ENCODE assay signal across 28 mouse cellular contexts in the genomic region with DNA sequence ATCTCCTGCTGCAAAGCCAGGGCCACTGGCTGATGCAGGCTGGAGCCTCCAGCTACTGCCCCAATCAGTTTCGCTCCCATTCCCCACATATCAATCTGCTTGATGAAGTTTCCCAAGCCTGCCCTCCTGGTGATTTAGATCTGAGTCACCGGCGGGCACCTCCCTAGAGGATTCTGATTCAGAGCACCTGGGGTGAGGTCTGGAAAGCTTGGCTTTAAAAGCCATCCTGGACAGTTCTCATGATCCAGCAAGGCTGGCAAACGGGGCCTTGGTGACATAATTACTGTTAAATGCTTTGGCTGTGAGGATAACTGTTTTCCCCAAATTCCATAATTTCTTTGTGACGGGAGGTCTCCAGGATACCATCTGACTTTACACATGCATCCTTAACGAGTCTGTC. TPM values are rescaled to one million over a fixed set of nuclear protein-coding genes. Genes with fewer than 3 reads are reported as not detected.
DNase-seq lines count a peak whose midpoint lies in the region; ATAC-seq lines count a peak whose summit lies in the region.
"Had no signal": no experiment of that assay in that cellular context is flagged by ENCODE, and none has a peak within 500 bp of the region (broad histone marks: within the 10 kb centered on the region; RNA-seq: fewer than 3 reads in every experiment).

No protein-coding gene starts in this region.

- H3K4me3 ChIP-seq in neural tube, embryonic 11.5 days (ENCODE audit: low read depth, low read length): no peak overlapping the region
- H3K4me3 ChIP-seq: embryonic facial prominence, embryonic 12.5 days; forebrain, embryonic 10.5 days; forebrain, embryonic 15.5 days; hindbrain, embryonic 10.5 days; midbrain, embryonic 10.5 days; midbrain, embryonic 15.5 days had no signal

- no peaks in the 10 kb centered on the region for H3K9me3 ChIP-seq in neural tube, embryonic 11.5 days (ENCODE audit: control insufficient read depth, low read length)
- H3K9me3 ChIP-seq: embryonic facial prominence, embryonic 12.5 days; forebrain, embryonic 10.5 days; forebrain, embryonic 15.5 days; hindbrain, embryonic 10.5 days; midbrain, embryonic 10.5 days; midbrain, embryonic 15.5 days had no signal

- no peaks in the 10 kb centered on the region for H3K27me3 ChIP-seq in neural tube, embryonic 11.5 days (ENCODE audit: control insufficient read depth, insufficient read depth, low read length)
- H3K27me3 ChIP-seq: embryonic facial prominence, embryonic 12.5 days; forebrain, embryonic 15.5 days; midbrain, embryonic 15.5 days had no signal

- H3K27ac ChIP-seq in neural tube, embryonic 11.5 days (ENCODE audit: low read depth, low read length): no peak overlapping the region
- H3K27ac ChIP-seq: embryonic facial prominence, embryonic 12.5 days; forebrain, embryonic 10.5 days; forebrain, embryonic 15.5 days; hindbrain, embryonic 10.5 days; liver, embryonic 14.5 days; macrophage; midbrain, embryonic 10.5 days; midbrain, embryonic 15.5 days had no signal

- 32% methylated on average over 6 of the region's 6 CpGs for WGBS in neural tube, embryonic 11.5 days

- H3K4me2 ChIP-seq in neural tube, embryonic 11.5 days (ENCODE audit: low read depth): no peak overlapping the region
- H3K4me2 ChIP-seq: embryonic facial prominence, embryonic 12.5 days; forebrain, embryonic 15.5 days; midbrain, embryonic 15.5 days had no signal

- H3K9ac ChIP-seq in neural tube, embryonic 11.5 days (ENCODE audit: low read length): no peak overlapping the region
- H3K9ac ChIP-seq: embryonic facial prominence, embryonic 12.5 days; forebrain, embryonic 15.5 days; liver, embryonic 14.5 days; midbrain, embryonic 15.5 days had no signal

- no peak for ATAC-seq in CD4-positive, CD25-positive, alpha-beta regulatory T cell, adult 4 months
- ATAC-seq in neural tube, embryonic 11.5 days (ENCODE audit: insufficient read depth, low FRiP score, low TSS enrichment): peak; percentile 45; the same call in 1 of the 2 replicates
- ATAC-seq: forebrain, embryonic 15.5 days; intestine, postnatal 0 days; midbrain, embryonic 15.5 days had no signal

- DNase-seq in CD4-positive, CD25-positive, alpha-beta regulatory T cell, adult 2 months (ENCODE audit: low read depth, low spot score): peak; percentile 36
- DNase-seq in heart, adult 11 months: peak; percentile 65
- no peak for DNase-seq in heart, adult 8-10 months (ENCODE audit: low spot score)
- peak; percentile 53 for DNase-seq in 3T3-L1 (ENCODE audit: low read depth, low spot score)
- DNase-seq in neural tube, embryonic 11.5 days (ENCODE audit: low spot score): no peak
- DNase-seq in gastrocnemius, postnatal 25 days: no peak
- DNase-seq: adrenal gland, postnatal 10 days; cerebellum, adult 11 months; cerebellum, adult 9-10 months; gastrocnemius, adult 2 months; heart, postnatal 14 days; kidney, adult 9 months; kidney, postnatal 10 days; liver; lung, adult 2 months; lung, postnatal 10 days; retina, postnatal 1 day; right cerebral cortex, postnatal 14 days had no signal

- no peaks in the 10 kb centered on the region for H3K36me3 ChIP-seq in neural tube, embryonic 11.5 days (ENCODE audit: control insufficient read depth, insufficient read depth, low read length)
- H3K36me3 ChIP-seq: embryonic facial prominence, embryonic 12.5 days; forebrain, embryonic 10.5 days; forebrain, embryonic 15.5 days; hindbrain, embryonic 10.5 days; midbrain, embryonic 10.5 days; midbrain, embryonic 15.5 days had no signal

- H3K4me1 ChIP-seq in neural tube, embryonic 11.5 days (ENCODE audit: control insufficient read depth, insufficient read depth, low read length): no peaks in the 10 kb centered on the region; the same call in 1 of the 2 replicates
- H3K4me1 ChIP-seq: embryonic facial prominence, embryonic 12.5 days; forebrain, embryonic 15.5 days had no signal

RNA-seq across cellular contexts. Expression of a gene that starts 29.0 kb away (rescaled TPM):
- 100 to 1,000 TPM; 591 to 626 TPM for polyA plus RNA-seq in CD4-positive, CD25-positive, alpha-beta regulatory T cell, adult 4 months (2017; shearing (Covaris generic))
- total RNA-seq in heart, adult 8-10 months (2022): 1 to 10 TPM; 5.8 to 8.6 (median 7.7) TPM
- 3.4 and 3.7 TPM in 2 replicates for polyA plus RNA-seq in neural tube, embryonic 11.5 days (2014; fragmentation: Nextera tagmentation; extraction: Ambion mirVana)
- 10 to 100 TPM in 1 of 2 experiments, 1 to 10 TPM in 1; 9.1 to 14.5 TPM for total RNA-seq in gastrocnemius, postnatal 25 days (2021)

Comparison
In these comparisons a context has a peak if more than half of its experiments do, and no peak if none do; other contexts are left out.
1. DNase-seq: peak in CD4-positive, CD25-positive, alpha-beta regulatory T cell, adult 2 months (single experiment), heart, adult 11 months (single experiment) and 3T3-L1 (single experiment); none in heart, adult 8-10 months (single experiment), neural tube, embryonic 11.5 days (single experiment) and gastrocnemius, postnatal 25 days (single experiment).